Mouse (Mus musculus): ENCODE measurements at regions not wholly inside any gene's neighbourhood (a gene's known extent, or its start where the extent isn't known, plus 50 kb on each side); places are given as distances from the start of the nearest gene placed in this dataset.

GRCm38 (mm10) chr11:38058896-38059295, 823.1 kb upstream of the Tenm2 start:
- DNase-seq, result no peak

GRCm38 (mm10) chr11:38036582-38036981, 800.8 kb upstream of the Tenm2 start:
- DNase-seq, result no peak
- intact Hi-C loops (cut with DNase I), result no loop called here

More at GRCm38 (mm10) chr11:38058896-38059295, 823.1 kb upstream of the Tenm2 start:
- intact Hi-C loops (cut with DNase I), result no loop called here

- intact Hi-C loops (cut with DNase I), result no loop called here
- DNase-seq, result no peak
These were observed 798.9 kb upstream of the Tenm2 start for GRCm38 (mm10) chr11:38034526-38035286.

GRCm38 (mm10) chr11:38021704-38022103, 785.9 kb upstream of the Tenm2 start:
- DNase-seq, result no peak
- intact Hi-C loops (cut with DNase I), result no loop called here

- no peak for DNase-seq
- intact Hi-C loops (cut with DNase I), result no loop called here
These were observed 742.4 kb upstream of the Tenm2 start for GRCm38 (mm10) chr11:37978131-37978530.

- DNase-seq, result no peak
- intact Hi-C loops (cut with DNase I), result no loop called here
These were observed 700.8 kb upstream of the Tenm2 start for GRCm38 (mm10) chr11:37936439-37937134.

- intact Hi-C loops (cut with DNase I), result no loop called here
- no peak for DNase-seq
These were observed 677.4 kb upstream of the Tenm2 start for GRCm38 (mm10) chr11:37913161-37913560.

GRCm38 (mm10) chr11:37904991-37905390, 669.2 kb upstream of the Tenm2 start:
- intact Hi-C loops (cut with DNase I), result no loop called here

GRCm38 (mm10) chr11:37897713-37898112, 661.9 kb upstream of the Tenm2 start:
- intact Hi-C loops (cut with DNase I), result no loop called here
- DNase-seq, result no peak

More at GRCm38 (mm10) chr11:37904991-37905390, 669.2 kb upstream of the Tenm2 start:
- no peak for DNase-seq

GRCm38 (mm10) chr11:37882717-37883116, 647.0 kb upstream of the Tenm2 start:
- no peak for DNase-seq
- intact Hi-C loops (cut with DNase I), result no loop called here

GRCm38 (mm10) chr11:37837301-37837700, 601.5 kb upstream of the Tenm2 start:
- intact Hi-C loops (cut with DNase I), result no loop called here
- DNase-seq, result no peak

- intact Hi-C loops (cut with DNase I), result no loop called here
These were observed 595.2 kb upstream of the Tenm2 start for GRCm38 (mm10) chr11:37830975-37831374.

GRCm38 (mm10) chr11:37806761-37807160, 571.0 kb upstream of the Tenm2 start:
- no peak for DNase-seq
- intact Hi-C loops (cut with DNase I), result no loop called here

More at GRCm38 (mm10) chr11:37830975-37831374, 595.2 kb upstream of the Tenm2 start:
- no peak for DNase-seq

GRCm38 (mm10) chr11:37798783-37799318, 563.1 kb upstream of the Tenm2 start:
- no peak for DNase-seq
- intact Hi-C loops (cut with DNase I), result no loop called here

GRCm38 (mm10) chr11:37772481-37773089, 536.8 kb upstream of the Tenm2 start:
- no peak for DNase-seq
- intact Hi-C loops (cut with DNase I), result no loop called here

GRCm38 (mm10) chr11:37770881-37771280, 535.1 kb upstream of the Tenm2 start:
- DNase-seq, result no peak
- intact Hi-C loops (cut with DNase I), result no loop called here

GRCm38 (mm10) chr11:37768121-37768520, 532.4 kb upstream of the Tenm2 start:
- intact Hi-C loops (cut with DNase I), result no loop called here
- DNase-seq, result no peak

- DNase-seq, result no peak
- intact Hi-C loops (cut with DNase I), result no loop called here
These were observed 500.2 kb upstream of the Tenm2 start for GRCm38 (mm10) chr11:37735992-37736391.

- intact Hi-C loops (cut with DNase I), result no loop called here
- DNase-seq, result no peak
These were observed 499.7 kb upstream of the Tenm2 start for GRCm38 (mm10) chr11:37735501-37735900.

GRCm38 (mm10) chr11:37696981-37697380, 461.2 kb upstream of the Tenm2 start:
- intact Hi-C loops (cut with DNase I), result no loop called here
- DNase-seq, result no peak

GRCm38 (mm10) chr11:37678484-37679193, 442.9 kb upstream of the Tenm2 start:
- intact Hi-C loops (cut with DNase I), result no loop called here
- DNase-seq, result no peak
